Comparison of ENCODE assay signal across 9 mouse cellular contexts in the genomic region with DNA sequence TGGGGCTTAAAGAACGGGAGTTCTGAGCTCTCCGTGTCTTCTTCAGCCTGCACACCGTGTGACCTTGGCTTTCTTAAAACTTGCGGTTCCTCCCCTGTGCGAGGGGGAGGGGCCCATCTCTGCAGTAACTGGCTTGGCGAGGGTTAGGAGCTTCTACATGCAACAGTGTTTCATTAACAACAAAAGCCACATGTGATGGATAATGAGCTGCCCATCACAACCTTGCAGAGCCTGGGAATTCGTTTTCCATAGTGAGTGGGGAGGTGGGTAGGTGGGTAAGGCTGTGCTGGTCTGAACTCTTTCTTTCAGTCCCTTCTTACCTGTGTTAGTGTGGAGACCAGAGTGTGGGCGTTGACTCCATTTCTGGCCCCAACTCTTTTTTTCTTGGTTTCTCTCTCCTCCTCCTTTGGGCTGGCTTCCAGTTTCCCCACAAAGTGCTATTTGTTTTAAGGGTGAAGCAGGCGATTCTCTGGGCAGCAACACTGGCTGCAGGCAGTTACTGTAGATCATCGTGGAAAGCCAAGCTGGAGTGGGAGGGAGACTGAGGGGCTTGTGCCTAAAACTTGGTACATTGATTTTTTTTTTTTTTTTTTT. TPM values are rescaled to one million over a fixed set of nuclear protein-coding genes. Genes with fewer than 3 reads are reported as not detected.
DNase-seq lines count a peak whose midpoint lies in the region; ATAC-seq and TF ChIP-seq lines count a peak whose summit lies in the region.
"Had no signal": no experiment of that assay in that cellular context is flagged by ENCODE, and none has a peak within 500 bp of the region (broad histone marks: within the 10 kb centered on the region; RNA-seq: fewer than 3 reads in every experiment).

No protein-coding gene starts in this region.

- no peak overlapping the region for H3K4me3 ChIP-seq in intestine, embryonic 14.5 days (ENCODE audit: low read depth, low read length)
- no peak overlapping the region for H3K4me3 ChIP-seq in intestine, postnatal 0 days (ENCODE audit: low read depth, low read length)
- H3K4me3 ChIP-seq in MEL (ENCODE audit: control insufficient read depth in 1 of 2, insufficient read depth in 1 of 2, low read depth in 2 of 2, low read length in 2 of 2) = no peak overlapping the region
- H3K4me3 ChIP-seq in limb, embryonic 14.5 days (replicated peaks; ENCODE audit: low read length) = no peak overlapping the region

- no peak for TF ChIP-seq POLR2A in MEL (IDR thresholded peaks at IDR 0.05; ENCODE audit: control insufficient read depth in 1 of 2, insufficient read depth in 1 of 2, low read depth in 1 of 2, low read length in 2 of 2, poor library complexity in 1 of 2)
- no peak for TF ChIP-seq POLR2A in limb, embryonic 14.5 days (IDR thresholded peaks at IDR 0.05; ENCODE audit: borderline replicate concordance, extremely low read depth, insufficient read depth, insufficient read length)

- no peak overlapping the region for H3K9ac ChIP-seq in intestine, embryonic 14.5 days (ENCODE audit: low read length)
- no peak overlapping the region for H3K9ac ChIP-seq in intestine, postnatal 0 days (ENCODE audit: low read depth, low read length)
- no peak overlapping the region for H3K9ac ChIP-seq in MEL (ENCODE audit: control insufficient read depth, low read depth, low read length, poor library complexity, severe bottlenecking)
- H3K9ac ChIP-seq in limb, embryonic 14.5 days (ENCODE audit: low read depth, low read length, severe bottlenecking) = peak overlapping the region; percentile 21; the same call in 1 of the 2 replicates

- no peaks in the 10 kb centered on the region for H3K27me3 ChIP-seq in intestine, embryonic 14.5 days (replicated peaks; ENCODE audit: control insufficient read depth, insufficient read depth, low read length)
- H3K27me3 ChIP-seq in intestine, postnatal 0 days (replicated peaks; ENCODE audit: control insufficient read depth, insufficient read depth, low read length) = no peaks in the 10 kb centered on the region
- no peaks in the 10 kb centered on the region for H3K27me3 ChIP-seq in MEL (ENCODE audit: control insufficient read depth in 1 of 2, insufficient read depth in 2 of 2, low read length in 2 of 2)
- H3K27me3 ChIP-seq in limb, embryonic 14.5 days (ENCODE audit: control insufficient read depth, insufficient read depth, low read length) = no peaks in the 10 kb centered on the region

- TF ChIP-seq RAD21 in MEL (IDR thresholded peaks at IDR 0.05; ENCODE audit: low read depth, low read length) = no peak

- H3K79me2 ChIP-seq in MEL (ENCODE audit: control insufficient read depth, insufficient read depth, low read length, poor library complexity) = peaks cover 3% of the 10 kb centered on the region; the same call in 1 of the 2 replicates

- DNase-seq in intestine, embryonic 14.5 days (ENCODE audit: low spot score) = peak; percentile 57
- DNase-seq in MEL (ENCODE audit: low read depth, low spot score) = peak; percentile 29
- peak; percentile 51 for DNase-seq in limb, embryonic 14.5 days (ENCODE audit: low spot score)
- peak; percentile 62 for DNase-seq in thymus, postnatal 0 days (ENCODE audit: low spot score)
- DNase-seq in gastrocnemius, postnatal 25 days = no peak
- no peak for DNase-seq in B cell, adult 2 months

- no peak; the same call in 1 of the 2 replicates for ATAC-seq in intestine, embryonic 14.5 days (replicated peaks; ENCODE audit: low FRiP score, low TSS enrichment, low read depth)
- no peak for ATAC-seq in intestine, postnatal 0 days
- 0 out of 2 replicates have a peak, but pooled peaks have one; percentile 13 for ATAC-seq in granulocyte monocyte progenitor cell, adult 5-6 weeks (replicated peaks; ENCODE audit: poor library complexity, severe bottlenecking)
- ATAC-seq in limb, embryonic 14.5 days (ENCODE audit: low FRiP score, low read depth) = peak; percentile 77

- H3K27ac ChIP-seq in intestine, embryonic 14.5 days (ENCODE audit: low read depth) = peak overlapping the region; percentile 6; the same call in 1 of the 2 replicates
- no peak overlapping the region for H3K27ac ChIP-seq in intestine, postnatal 0 days (ENCODE audit: low read depth, low read length)
- H3K27ac ChIP-seq in MEL (ENCODE audit: control insufficient read depth, low read depth, low read length) = peak overlapping the region; percentile 30; the same call in 1 of the 2 replicates
- peak overlapping the region; percentile 78 for H3K27ac ChIP-seq in limb, embryonic 14.5 days (replicated peaks; ENCODE audit: low read depth, low read length)
- H3K27ac ChIP-seq: macrophage had no signal

- no peak for TF ChIP-seq EP300 in MEL (IDR thresholded peaks at IDR 0.05; ENCODE audit: low read depth in 1 of 2, low read length in 2 of 2)

- no peak for TF ChIP-seq CTCF in intestine, postnatal 0 days (IDR thresholded peaks at IDR 0.05; ENCODE audit: low read depth)
- no peak for TF ChIP-seq CTCF in MEL (IDR thresholded peaks at IDR 0.05 in 2 of 3, conservative IDR thresholded peaks at IDR 0.05 in 1 of 3; ENCODE audit: control insufficient read depth in 1 of 3, insufficient read depth in 1 of 3, low read depth in 2 of 3, low read length in 3 of 3, poor library complexity in 1 of 3, severe bottlenecking in 1 of 3)

- H3K9me3 ChIP-seq in intestine, embryonic 14.5 days (ENCODE audit: control insufficient read depth, low read length) = no peaks in the 10 kb centered on the region
- H3K9me3 ChIP-seq in intestine, postnatal 0 days (ENCODE audit: control insufficient read depth) = no peaks in the 10 kb centered on the region
- no peaks in the 10 kb centered on the region for H3K9me3 ChIP-seq in MEL (replicated peaks; ENCODE audit: insufficient read depth, low read length)
- H3K9me3 ChIP-seq in limb, embryonic 14.5 days (ENCODE audit: control insufficient read depth, low read length) = no peaks in the 10 kb centered on the region

- no peaks in the 10 kb centered on the region for H3K36me3 ChIP-seq in intestine, embryonic 14.5 days (ENCODE audit: control insufficient read depth, insufficient read depth, low read length)
- no peaks in the 10 kb centered on the region for H3K36me3 ChIP-seq in intestine, postnatal 0 days (ENCODE audit: control insufficient read depth, insufficient read depth)
- peaks cover 0 to 42% of the 10 kb centered on the region in 2 experiments; a peak in 2 of 4 replicates for H3K36me3 ChIP-seq in MEL (ENCODE audit: control insufficient read depth in 1 of 2, insufficient read depth in 2 of 2, low read length in 2 of 2)
- H3K36me3 ChIP-seq in limb, embryonic 14.5 days (ENCODE audit: control insufficient read depth, insufficient read depth, low read length) = no peaks in the 10 kb centered on the region

- H3K4me1 ChIP-seq in intestine, embryonic 14.5 days (replicated peaks; ENCODE audit: control insufficient read depth, insufficient read depth, low read length) = peaks cover 41% of the 10 kb centered on the region
- H3K4me1 ChIP-seq in intestine, postnatal 0 days (replicated peaks; ENCODE audit: control insufficient read depth, insufficient read depth, low read length) = 0 out of 2 replicates have a peak, but pooled peaks cover 8% of the 10 kb centered on the region
- H3K4me1 ChIP-seq in MEL (ENCODE audit: control insufficient read depth in 1 of 2, insufficient read depth in 2 of 2, low read length in 2 of 2) = peaks cover 32 to 47% of the 10 kb centered on the region in 2 experiments
- peaks cover 24% of the 10 kb centered on the region for H3K4me1 ChIP-seq in limb, embryonic 14.5 days (ENCODE audit: control insufficient read depth, insufficient read depth, low read length)

- H3K4me2 ChIP-seq in intestine, embryonic 14.5 days (ENCODE audit: low read length) = no peak overlapping the region
- H3K4me2 ChIP-seq in intestine, postnatal 0 days (replicated peaks; ENCODE audit: low read depth) = no peak overlapping the region
- peak overlapping the region; percentile 27 for H3K4me2 ChIP-seq in limb, embryonic 14.5 days (replicated peaks; ENCODE audit: low read depth, low read length, severe bottlenecking)

- 39% methylated on average over 10 of the region's 10 CpGs for whole genome bisulfite sequencing in intestine, embryonic 14.5 days
- WGBS in intestine, postnatal 0 days = 53% methylated on average over 10 of the region's 10 CpGs
- WGBS in limb, embryonic 14.5 days = 30% methylated on average over 10 of the region's 10 CpGs

TF ChIP-seq in MEL, 35 proteins besides CTCF, POLR2A, EP300 and RAD21:
- TF ChIP-seq TCF12 (IDR thresholded peaks at IDR 0.05; ENCODE audit: low read depth, low read length) = no peak
- TF ChIP-seq ZNF384 (IDR thresholded peaks at IDR 0.05; ENCODE audit: low read depth, low read length) = peak; percentile 54; the same call in 1 of the 2 replicates
- no peak for TF ChIP-seq GATA1 (IDR thresholded peaks at IDR 0.05; ENCODE audit: low read depth, low read length)
- TF ChIP-seq USF1 (IDR thresholded peaks at IDR 0.05; ENCODE audit: low read depth, low read length) = no peak
- no peak for TF ChIP-seq ZMIZ1 (IDR thresholded peaks at IDR 0.05; ENCODE audit: low read depth, low read length)
- no peak for TF ChIP-seq POLR2AphosphoS5 (IDR thresholded peaks at IDR 0.05; ENCODE audit: borderline replicate concordance, low read depth, low read length)
- no peak for TF ChIP-seq MAFK (IDR thresholded peaks at IDR 0.05; ENCODE audit: borderline replicate concordance, low read depth, low read length)
- TF ChIP-seq UBTF (IDR thresholded peaks at IDR 0.05; ENCODE audit: borderline replicate concordance, insufficient read depth, low read depth, low read length) = no peak

RNA-seq across cellular contexts. Expression of a gene that starts 15.9 kb away (rescaled TPM):
- 17.3 and 19.2 TPM in 2 replicates for polyA plus RNA-seq in intestine, embryonic 14.5 days (2014; fragmentation: Nextera tagmentation; extraction: Ambion mirVana)
- polyA plus RNA-seq in intestine, postnatal 0 days (2015; fragmentation: Nextera tagmentation; extraction: Ambion mirVana) = 14.5 and 15.3 TPM in 2 replicates
- 11.4 and 13.3 TPM in 2 replicates for total RNA-seq in MEL (2012; rRNA removed)
- polyA plus RNA-seq in MEL (2012; ENCODE audit: insufficient read depth in 1 of 2, insufficient read length in 2 of 2, low read depth in 1 of 2, low replicate concordance in 2 of 2, missing spikeins in 1 of 2) = 100 to 1,000 TPM in 1 of 2 experiments, 10 to 100 TPM in 1; 21.9 to 258 TPM
- total RNA-seq in granulocyte monocyte progenitor cell, adult 5-6 weeks (2014; fragmentation: Nextera tagmentation) = 44.6 and 45.0 TPM in 2 replicates
- total RNA-seq in granulocyte monocyte progenitor cell, adult 5-6 weeks (2017) = 15.5 and 15.7 TPM in 2 replicates
- polyA plus RNA-seq in limb, embryonic 14.5 days (2012; rRNA removed) = 8.1 and 8.2 TPM in 2 replicates
- polyA plus RNA-seq in limb, embryonic 14.5 days (2014; fragmentation: Nextera tagmentation; extraction: Ambion mirVana) = 13.4 and 15.3 TPM in 2 replicates
- 11.1 and 11.3 TPM in 2 replicates for polyA plus RNA-seq in thymus, postnatal 0 days (2015; fragmentation: Nextera tagmentation; extraction: Ambion mirVana)
- 1 to 10 TPM; 4.5 to 4.7 TPM for total RNA-seq in gastrocnemius, postnatal 25 days (2021)

Comparison
In these comparisons a context has a peak if more than half of its experiments do, and no peak if none do; other contexts are left out.
1. ATAC-seq: peak in granulocyte monocyte progenitor cell, adult 5-6 weeks (single experiment) and limb, embryonic 14.5 days (single experiment); none in intestine, embryonic 14.5 days (single experiment) and intestine, postnatal 0 days (single experiment).
2. DNase-seq: peak in intestine, embryonic 14.5 days (single experiment), MEL (single experiment), limb, embryonic 14.5 days (single experiment) and thymus, postnatal 0 days (single experiment); none in gastrocnemius, postnatal 25 days (single experiment) and B cell, adult 2 months (0 of 2).